Mouse (Mus musculus): ENCODE measurements around the gene Naa25.

Naa25 gene

GRCm38 (mm10) chr5:121387126-121387525, 10.6 kb upstream of the Naa25 start:
- TF ChIP-seq NANOG (IDR thresholded peaks at IDR 0.05; ENCODE audit: borderline replicate concordance, low read length) (no peak), CTCF (conservative IDR thresholded peaks at IDR 0.05; ENCODE audit: low read length) (no peak), POU5F1 (IDR thresholded peaks at IDR 0.05; ENCODE audit: borderline replicate concordance, low read length) (no peak)
- Histone ChIP-seq H3K27me3 (ENCODE audit: insufficient read depth, low read length) (peaks cover 33% of the 10 kb centered on the region), H3K9me3 (ENCODE audit: low read length) (no peaks in the 10 kb centered on the region), H3K36me3 (ENCODE audit: insufficient read depth, low read length) (no peaks in the 10 kb centered on the region), H3K4me3 (replicated peaks; ENCODE audit: low read length) (no peak overlapping the region), H3K4me1 (replicated peaks; ENCODE audit: low read depth, low read length) (peaks cover 31% of the 10 kb centered on the region)

- no peaks in the 10 kb centered on the region for H3K9me3 ChIP-seq (ENCODE audit: low read length)
- TF ChIP-seq NANOG (IDR thresholded peaks at IDR 0.05; ENCODE audit: borderline replicate concordance, low read length) (no peak), CTCF (conservative IDR thresholded peaks at IDR 0.05; ENCODE audit: low read length) (no peak), POU5F1 (IDR thresholded peaks at IDR 0.05; ENCODE audit: borderline replicate concordance, low read length) (no peak)
- no peaks in the 10 kb centered on the region for H3K36me3 ChIP-seq (ENCODE audit: insufficient read depth, low read length)
- peaks cover 39% of the 10 kb centered on the region for H3K4me1 ChIP-seq (replicated peaks; ENCODE audit: low read depth, low read length)
- H3K27me3 ChIP-seq (ENCODE audit: insufficient read depth, low read length): peaks cover 27% of the 10 kb centered on the region
- no peak overlapping the region for H3K4me3 ChIP-seq (replicated peaks; ENCODE audit: low read length)
These were observed 8.6 kb upstream of the Naa25 start for GRCm38 (mm10) chr5:121389106-121389505.

GRCm38 (mm10) chr5:121389691-121390090, 8.0 kb upstream of the Naa25 start:
- TF ChIP-seq POU5F1 (IDR thresholded peaks at IDR 0.05; ENCODE audit: borderline replicate concordance, low read length) (no peak), CTCF (conservative IDR thresholded peaks at IDR 0.05; ENCODE audit: low read length) (no peak), NANOG (IDR thresholded peaks at IDR 0.05; ENCODE audit: borderline replicate concordance, low read length) (no peak)
- Histone ChIP-seq H3K9me3 (ENCODE audit: low read length) (no peaks in the 10 kb centered on the region), H3K27me3 (ENCODE audit: insufficient read depth, low read length) (peaks cover 23% of the 10 kb centered on the region), H3K4me3 (replicated peaks; ENCODE audit: low read length) (no peak overlapping the region), H3K36me3 (ENCODE audit: insufficient read depth, low read length) (no peaks in the 10 kb centered on the region), H3K4me1 (replicated peaks; ENCODE audit: low read depth, low read length) (peaks cover 34% of the 10 kb centered on the region)

GRCm38 (mm10) chr5:121392667-121393380, 4.9 kb upstream of the Naa25 start:
- Histone ChIP-seq H3K36me3 (ENCODE audit: insufficient read depth, low read length) (no peaks in the 10 kb centered on the region), H3K4me3 (replicated peaks; ENCODE audit: low read length) (no peak overlapping the region), H3K9me3 (ENCODE audit: low read length) (no peaks in the 10 kb centered on the region), H3K4me1 (replicated peaks; ENCODE audit: low read depth, low read length) (peaks cover 28% of the 10 kb centered on the region), H3K27me3 (ENCODE audit: insufficient read depth, low read length) (0 out of 2 replicates have a peak, but pooled peaks cover 3% of the 10 kb centered on the region)
- peak; percentile 93 for TF ChIP-seq CTCF (conservative IDR thresholded peaks at IDR 0.05; ENCODE audit: low read length)
- no peak for TF ChIP-seq NANOG (IDR thresholded peaks at IDR 0.05; ENCODE audit: borderline replicate concordance, low read length)
- no peak for TF ChIP-seq POU5F1 (IDR thresholded peaks at IDR 0.05; ENCODE audit: borderline replicate concordance, low read length)

- no peaks in the 10 kb centered on the region for H3K9me3 ChIP-seq (ENCODE audit: low read length)
- TF ChIP-seq CTCF (conservative IDR thresholded peaks at IDR 0.05; ENCODE audit: low read length) (no peak), NANOG (IDR thresholded peaks at IDR 0.05; ENCODE audit: borderline replicate concordance, low read length) (no peak), POU5F1 (IDR thresholded peaks at IDR 0.05; ENCODE audit: borderline replicate concordance, low read length) (no peak)
- no peaks in the 10 kb centered on the region for H3K27me3 ChIP-seq (ENCODE audit: insufficient read depth, low read length)
- H3K36me3 ChIP-seq (ENCODE audit: insufficient read depth, low read length): no peaks in the 10 kb centered on the region
- peaks cover 28% of the 10 kb centered on the region for H3K4me1 ChIP-seq (replicated peaks; ENCODE audit: low read depth, low read length)
- H3K4me3 ChIP-seq (replicated peaks; ENCODE audit: low read length): no peak overlapping the region
These were observed 4.3 kb upstream of the Naa25 start for GRCm38 (mm10) chr5:121393402-121393801.

- H3K27me3 ChIP-seq (ENCODE audit: insufficient read depth, low read length): no peaks in the 10 kb centered on the region
- peaks cover 15% of the 10 kb centered on the region for H3K36me3 ChIP-seq (ENCODE audit: insufficient read depth, low read length)
These were observed 2.1 kb upstream of the Naa25 start for GRCm38 (mm10) chr5:121395621-121396020.

GRCm38 (mm10) chr5:121398146-121398964, 619 bp downstream of the Naa25 start:
- TF ChIP-seq CTCF (conservative IDR thresholded peaks at IDR 0.05; ENCODE audit: low read length): no peak
- TF ChIP-seq NANOG (IDR thresholded peaks at IDR 0.05; ENCODE audit: borderline replicate concordance, low read length): no peak
- TF ChIP-seq POU5F1 (IDR thresholded peaks at IDR 0.05; ENCODE audit: borderline replicate concordance, low read length): no peak
- no peaks in the 10 kb centered on the region for H3K9me3 ChIP-seq (ENCODE audit: low read length)
- H3K4me3 ChIP-seq (replicated peaks; ENCODE audit: low read length): peak overlapping the region; percentile 95
- H3K4me1 ChIP-seq (replicated peaks; ENCODE audit: low read depth, low read length): peaks cover 58% of the 10 kb centered on the region
- H3K27me3 ChIP-seq (ENCODE audit: insufficient read depth, low read length): no peaks in the 10 kb centered on the region
- H3K36me3 ChIP-seq (ENCODE audit: insufficient read depth, low read length): peaks cover 41% of the 10 kb centered on the region

More at GRCm38 (mm10) chr5:121395621-121396020, 2.1 kb upstream of the Naa25 start:
- Histone ChIP-seq H3K4me3 (replicated peaks; ENCODE audit: low read length) (no peak overlapping the region), H3K9me3 (ENCODE audit: low read length) (no peaks in the 10 kb centered on the region), H3K4me1 (replicated peaks; ENCODE audit: low read depth, low read length) (peaks cover 36% of the 10 kb centered on the region)
- TF ChIP-seq CTCF (conservative IDR thresholded peaks at IDR 0.05; ENCODE audit: low read length): no peak
- TF ChIP-seq NANOG (IDR thresholded peaks at IDR 0.05; ENCODE audit: borderline replicate concordance, low read length): no peak
- TF ChIP-seq POU5F1 (IDR thresholded peaks at IDR 0.05; ENCODE audit: borderline replicate concordance, low read length): no peak

- TF ChIP-seq POU5F1 (IDR thresholded peaks at IDR 0.05; ENCODE audit: borderline replicate concordance, low read length): no peak
- no peak for TF ChIP-seq CTCF (conservative IDR thresholded peaks at IDR 0.05; ENCODE audit: low read length)
- TF ChIP-seq NANOG (IDR thresholded peaks at IDR 0.05; ENCODE audit: borderline replicate concordance, low read length): no peak
- Histone ChIP-seq H3K36me3 (ENCODE audit: insufficient read depth, low read length) (peaks cover 48% of the 10 kb centered on the region), H3K27me3 (ENCODE audit: insufficient read depth, low read length) (no peaks in the 10 kb centered on the region), H3K4me3 (replicated peaks; ENCODE audit: low read length) (peak overlapping the region; percentile 95), H3K9me3 (ENCODE audit: low read length) (no peaks in the 10 kb centered on the region), H3K4me1 (replicated peaks; ENCODE audit: low read depth, low read length) (peaks cover 62% of the 10 kb centered on the region)
These were observed 1.3 kb downstream of the Naa25 start for GRCm38 (mm10) chr5:121398965-121399462.

Measured in E14TG2a.4 (cell line).